Mouse (Mus musculus) adrenal gland, adult 2 months (tissue): Measurements from ENCODE around the gene Aox4. TPM values are rescaled to one million over a fixed set of nuclear protein-coding genes. Genes with fewer than 3 reads are reported as not detected.

ENCODE experiments used
- DNase-seq: peaks from one replicate; pipeline ENCODE4 v3.0.0; 2021
- long read RNA-seq: library from polyadenylated mRNA; stranded (forward); transcript quantifications from one replicate; pipeline ENCODE4 v2.0.0, GENCODE M21; 2021
- polyA plus RNA-seq: library from polyadenylated mRNA; depleted of rRNA; stranded (reverse); fragments of >200 nt; gene quantifications from 2 replicates; pipeline ENCODE4 v1.2.3, GENCODE M21; 2012; rRNA removed
- total RNA-seq, 2 experiments: library from RNA; stranded (reverse); gene quantifications; 2 replicates each; pipeline ENCODE4 v1.2.3; 2021

Gene Aox4
- total RNA-seq (under 1 TPM in 1 of 2 experiments, not detected in 1; 0.10 TPM), polyA plus RNA-seq (not detected in 2 replicates)
- long read RNA-seq, partial matches to known transcripts = 0 of 1 reads
- long read RNA-seq, other reads (novel, unspliced or antisense) = 1 of 1 reads

GRCm38 (mm10) chr1:58210203-58210602, at the start of gene Aox4:
TSS of gene Aox4 (plus strand) at chr1:58210397.
- peak; percentile 80 for DNase-seq

GRCm38 (mm10) chr1:58169893-58170292, 40.3 kb upstream of the Aox4 start:
- DNase-seq = no peak

- no peak for DNase-seq
Observed at GRCm38 (mm10) chr1:58188514-58189175, 21.6 kb upstream of the Aox4 start.

- DNase-seq = no peak
Observed at GRCm38 (mm10) chr1:58194317-58194716, 15.9 kb upstream of the Aox4 start.

GRCm38 (mm10) chr1:58194988-58195387, 15.2 kb upstream of the Aox4 start:
- no peak for DNase-seq

GRCm38 (mm10) chr1:58195541-58195940, 14.7 kb upstream of the Aox4 start:
- DNase-seq = no peak

- no peak for DNase-seq
Observed at GRCm38 (mm10) chr1:58197023-58197422, 13.2 kb upstream of the Aox4 start.

GRCm38 (mm10) chr1:58198386-58198785, 11.8 kb upstream of the Aox4 start:
- DNase-seq = peak; percentile 43

- no peak for DNase-seq
Observed at GRCm38 (mm10) chr1:58212805-58213204, 2.6 kb downstream of the Aox4 start.

GRCm38 (mm10) chr1:58213838-58214237, 3.6 kb downstream of the Aox4 start:
- DNase-seq = no peak

- no peak for DNase-seq
Observed at GRCm38 (mm10) chr1:58215353-58215752, 5.2 kb downstream of the Aox4 start.

GRCm38 (mm10) chr1:58215956-58216532, 5.8 kb downstream of the Aox4 start:
- DNase-seq = no peak

GRCm38 (mm10) chr1:58221070-58221469, 10.9 kb downstream of the Aox4 start:
- no peak for DNase-seq

- DNase-seq = no peak
Observed at GRCm38 (mm10) chr1:58221879-58222278, 11.7 kb downstream of the Aox4 start.

GRCm38 (mm10) chr1:58228086-58228485, 17.9 kb downstream of the Aox4 start:
- no peak for DNase-seq

GRCm38 (mm10) chr1:58228916-58229315, 18.7 kb downstream of the Aox4 start:
- no peak for DNase-seq

GRCm38 (mm10) chr1:58229774-58230173, 19.6 kb downstream of the Aox4 start:
- DNase-seq = no peak

GRCm38 (mm10) chr1:58230542-58230941, 20.3 kb downstream of the Aox4 start:
- peak; percentile 8 for DNase-seq

- no peak for DNase-seq
Observed at GRCm38 (mm10) chr1:58235405-58235804, 25.2 kb downstream of the Aox4 start.

- no peak for DNase-seq
Observed at GRCm38 (mm10) chr1:58237527-58238299, 27.5 kb downstream of the Aox4 start.

- DNase-seq = no peak
Observed at GRCm38 (mm10) chr1:58238440-58238839, 28.2 kb downstream of the Aox4 start.

- no peak for DNase-seq
Observed at GRCm38 (mm10) chr1:58238961-58239360, 28.8 kb downstream of the Aox4 start.

- DNase-seq = no peak
Observed at GRCm38 (mm10) chr1:58240347-58240746, 30.1 kb downstream of the Aox4 start.
